Mouse (Mus musculus) liver, embryonic 15.5 days (tissue): ENCODE data around the gene Ccr10. TPM values are rescaled to one million over a fixed set of nuclear protein-coding genes. Genes with fewer than 3 reads are reported as not detected.

ENCODE experiments used
- ATAC-seq: fragments of 200-750 bp; cut with Nextera tagmentation; 2 replicates; pipeline ENCODE4 v1.8.0; 2017; ENCODE audit warnings: moderate number of reproducible peaks, mild to moderate bottlenecking, moderate library complexity; ENCODE audit not compliant: insufficient read depth
- H3K27ac ChIP-seq: fragments of 300-500 bp; sonication (generic); replicated peaks from 2 replicates; pipeline ENCODE4 v1.5.1; 2015; ENCODE audit warnings: mild to moderate bottlenecking, inconsistent platforms
- H3K27me3 ChIP-seq: fragments of 300-500 bp; sonication (generic); 2 replicates; pipeline ENCODE4 v1.6.1; 2015; ENCODE audit warnings: mild to moderate bottlenecking, inconsistent platforms
- H3K36me3 ChIP-seq: fragments of 300-500 bp; sonication (generic); replicated peaks from 2 replicates; pipeline ENCODE4 v1.6.1; 2015; ENCODE audit warnings: moderate library complexity, mild to moderate bottlenecking, inconsistent platforms
- H3K4me1 ChIP-seq: fragments of 300-500 bp; sonication (generic); replicated peaks from 2 replicates; pipeline ENCODE4 v1.6.1; 2015; ENCODE audit warnings: inconsistent platforms
- H3K4me2 ChIP-seq: fragments of 300-500 bp; sonication (generic); 2 replicates; pipeline ENCODE4 v1.6.1; 2015; ENCODE audit warnings: moderate library complexity, mild to moderate bottlenecking, inconsistent platforms
- H3K4me3 ChIP-seq: fragments of 300-500 bp; sonication (generic); replicated peaks from 2 replicates; pipeline ENCODE4 v1.5.1; 2015; ENCODE audit warnings: mild to moderate bottlenecking, inconsistent platforms
- H3K9ac ChIP-seq: fragments of 300-500 bp; sonication (generic); 2 replicates; pipeline ENCODE4 v1.6.1; 2015; ENCODE audit warnings: moderate library complexity, mild to moderate bottlenecking, inconsistent platforms
- H3K9me3 ChIP-seq: fragments of 300-500 bp; sonication (generic); replicated peaks from 2 replicates; pipeline ENCODE4 v1.6.1; 2016; ENCODE audit warnings: inconsistent platforms
- WGBS: fragments of 180-500 bp; shearing (Covaris S2); methylation state at CpG from one replicate; pipeline ENCODE4 v1.1.7; 2015; ENCODE audit warnings: mixed read lengths; ENCODE audit not compliant: insufficient replicate concordance; 5-methylcytosine and 5-hydroxymethylcytosine counted together
- polyA plus RNA-seq: library from polyadenylated mRNA; unstranded; fragments of >200 nt; fragmentation: Nextera tagmentation; extraction: Ambion mirVana; gene quantifications from 2 replicates; pipeline ENCODE4 v1.2.1, GENCODE M21; 2015

Gene Ccr10
- polyA plus RNA-seq, 1 experiment from 2014 or later = 0.05 TPM

DNA sequence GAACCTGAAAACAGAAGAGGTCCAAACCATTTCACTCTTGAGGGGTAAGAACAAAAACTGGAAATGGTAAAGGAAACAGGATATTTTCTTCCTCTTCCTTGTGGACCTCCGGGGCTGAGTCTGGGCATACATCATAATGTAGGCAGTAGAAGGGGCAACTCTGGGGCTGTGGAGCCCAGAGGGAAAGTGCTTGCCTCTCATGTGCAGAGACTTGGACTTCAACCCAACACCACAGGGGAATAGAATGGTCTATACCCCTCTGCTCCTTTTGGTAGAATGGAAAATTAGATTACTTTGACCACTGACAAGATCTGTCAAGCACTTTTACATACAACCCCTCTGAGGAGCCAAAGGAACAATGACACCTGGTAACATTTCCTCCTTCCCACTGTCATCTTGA, 19.9 kb upstream of the Ccr10 start:
- no peak overlapping the region for H3K9ac ChIP-seq

GRCm38 (mm10) chr11:101194643-101195042, 19.4 kb upstream of the Ccr10 start:
- Histone ChIP-seq H3K9me3 (no peaks in the 10 kb centered on the region), H3K27me3 (no peaks in the 10 kb centered on the region; the same call in 1 of the 2 replicates), H3K4me1 (peaks cover 34% of the 10 kb centered on the region), H3K36me3 (peaks cover 67% of the 10 kb centered on the region), H3K4me3 (no peak overlapping the region), H3K27ac (no peak overlapping the region), H3K9ac (no peak overlapping the region), H3K4me2 (no peak overlapping the region)
- WGBS = 79% methylated on average over 6 of the region's 6 CpGs
- no peak for ATAC-seq

More for the DNA sequence above, 19.9 kb upstream of the Ccr10 start:
- no peak for ATAC-seq
- Histone ChIP-seq H3K27me3 (no peaks in the 10 kb centered on the region; the same call in 1 of the 2 replicates), H3K4me2 (no peak overlapping the region), H3K4me1 (peaks cover 34% of the 10 kb centered on the region), H3K4me3 (no peak overlapping the region), H3K27ac (no peak overlapping the region), H3K36me3 (peaks cover 71% of the 10 kb centered on the region), H3K9me3 (no peaks in the 10 kb centered on the region)
- 29% methylated on average over 1 of the region's 1 CpGs for WGBS

- no peak overlapping the region for H3K4me2 ChIP-seq
- 69% methylated on average over 5 of the region's 5 CpGs for WGBS
- peaks cover 34% of the 10 kb centered on the region for H3K4me1 ChIP-seq
- H3K27me3 ChIP-seq = no peaks in the 10 kb centered on the region; the same call in 1 of the 2 replicates
- no peak overlapping the region for H3K27ac ChIP-seq
- H3K9ac ChIP-seq = no peak overlapping the region
- no peak overlapping the region for H3K4me3 ChIP-seq
- H3K36me3 ChIP-seq = peaks cover 62% of the 10 kb centered on the region
- no peak for ATAC-seq
- no peaks in the 10 kb centered on the region for H3K9me3 ChIP-seq
Measured at GRCm38 (mm10) chr11:101194137-101194536, 18.9 kb upstream of the Ccr10 start.

GRCm38 (mm10) chr11:101193076-101193475, 17.8 kb upstream of the Ccr10 start:
- no peak for ATAC-seq
- 83% methylated on average over 7 of the region's 7 CpGs for WGBS
- peaks cover 51% of the 10 kb centered on the region for H3K36me3 ChIP-seq

DNA sequence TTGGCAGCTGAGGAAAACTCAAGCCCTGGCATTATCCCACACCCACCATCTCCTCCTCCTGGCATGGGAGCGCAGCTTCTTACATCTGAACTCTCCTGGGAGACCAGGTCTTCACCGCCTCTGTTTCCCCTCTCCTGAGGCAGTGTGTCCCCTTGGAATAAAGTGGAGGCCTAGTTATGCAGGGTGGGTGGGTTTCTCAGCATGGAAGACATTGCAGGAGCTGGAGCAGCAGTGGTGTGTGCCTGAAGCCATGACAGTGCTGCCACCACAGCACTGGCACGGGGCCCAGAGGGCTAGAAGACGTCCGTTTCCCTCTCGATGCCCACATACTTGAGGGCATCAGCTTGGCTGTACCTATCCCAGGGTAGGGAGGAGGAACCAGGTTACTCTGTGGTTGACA, 17.4 kb upstream of the Ccr10 start:
- peaks cover 41% of the 10 kb centered on the region for H3K4me1 ChIP-seq
- whole genome bisulfite sequencing = 86% methylated on average over 6 of the region's 6 CpGs

More at GRCm38 (mm10) chr11:101193076-101193475, 17.8 kb upstream of the Ccr10 start:
- no peak overlapping the region for H3K27ac ChIP-seq
- no peak overlapping the region for H3K4me3 ChIP-seq
- no peaks in the 10 kb centered on the region for H3K9me3 ChIP-seq
- no peak overlapping the region for H3K9ac ChIP-seq
- peaks cover 41% of the 10 kb centered on the region for H3K4me1 ChIP-seq
- no peaks in the 10 kb centered on the region; the same call in 1 of the 2 replicates for H3K27me3 ChIP-seq
- H3K4me2 ChIP-seq = no peak overlapping the region

GRCm38 (mm10) chr11:101191919-101192470, 16.8 kb upstream of the Ccr10 start:
- Histone ChIP-seq H3K4me2 (no peak overlapping the region), H3K4me3 (no peak overlapping the region), H3K36me3 (peaks cover 41% of the 10 kb centered on the region), H3K9me3 (no peaks in the 10 kb centered on the region), H3K27ac (peak overlapping the region; percentile 91; the same call in 1 of the 2 replicates), H3K4me1 (peaks cover 41% of the 10 kb centered on the region), H3K9ac (no peak overlapping the region), H3K27me3 (no peaks in the 10 kb centered on the region; the same call in 1 of the 2 replicates)
- WGBS = 81% methylated on average over 4 of the region's 4 CpGs
- no peak for ATAC-seq

More for the DNA sequence above, 17.4 kb upstream of the Ccr10 start:
- Histone ChIP-seq H3K4me2 (no peak overlapping the region), H3K4me3 (no peak overlapping the region), H3K27ac (no peak overlapping the region), H3K9me3 (no peaks in the 10 kb centered on the region), H3K27me3 (no peaks in the 10 kb centered on the region; the same call in 1 of the 2 replicates), H3K9ac (no peak overlapping the region), H3K36me3 (peaks cover 47% of the 10 kb centered on the region)
- ATAC-seq = no peak

- H3K9me3 ChIP-seq = no peaks in the 10 kb centered on the region
- no peaks in the 10 kb centered on the region; the same call in 1 of the 2 replicates for H3K27me3 ChIP-seq
- H3K36me3 ChIP-seq = peaks cover 33% of the 10 kb centered on the region
- 0 out of 2 replicates have a peak overlapping the region, but pooled peaks have one; percentile 66 for H3K4me2 ChIP-seq
- no peak overlapping the region for H3K9ac ChIP-seq
- H3K4me1 ChIP-seq = peaks cover 41% of the 10 kb centered on the region
- ATAC-seq = no peak
- no peak overlapping the region for H3K4me3 ChIP-seq
- 58% methylated on average over 17 of the region's 17 CpGs for WGBS
- peak overlapping the region; percentile 91 for H3K27ac ChIP-seq
Measured at GRCm38 (mm10) chr11:101190913-101191907, 16.0 kb upstream of the Ccr10 start.

- WGBS = 44% methylated on average over 8 of the region's 8 CpGs
- peak overlapping the region; percentile 43 for H3K9ac ChIP-seq
- H3K4me1 ChIP-seq = peaks cover 41% of the 10 kb centered on the region
- peak; percentile 87 for ATAC-seq
- H3K4me2 ChIP-seq = peak overlapping the region; percentile 66
- H3K36me3 ChIP-seq = peaks cover 27% of the 10 kb centered on the region
- H3K4me3 ChIP-seq = peak overlapping the region; percentile 23
- no peaks in the 10 kb centered on the region for H3K9me3 ChIP-seq
- H3K27me3 ChIP-seq = no peaks in the 10 kb centered on the region; the same call in 1 of the 2 replicates
- peak overlapping the region; percentile 91 for H3K27ac ChIP-seq
Measured at GRCm38 (mm10) chr11:101190181-101190912, 15.1 kb upstream of the Ccr10 start.

DNA sequence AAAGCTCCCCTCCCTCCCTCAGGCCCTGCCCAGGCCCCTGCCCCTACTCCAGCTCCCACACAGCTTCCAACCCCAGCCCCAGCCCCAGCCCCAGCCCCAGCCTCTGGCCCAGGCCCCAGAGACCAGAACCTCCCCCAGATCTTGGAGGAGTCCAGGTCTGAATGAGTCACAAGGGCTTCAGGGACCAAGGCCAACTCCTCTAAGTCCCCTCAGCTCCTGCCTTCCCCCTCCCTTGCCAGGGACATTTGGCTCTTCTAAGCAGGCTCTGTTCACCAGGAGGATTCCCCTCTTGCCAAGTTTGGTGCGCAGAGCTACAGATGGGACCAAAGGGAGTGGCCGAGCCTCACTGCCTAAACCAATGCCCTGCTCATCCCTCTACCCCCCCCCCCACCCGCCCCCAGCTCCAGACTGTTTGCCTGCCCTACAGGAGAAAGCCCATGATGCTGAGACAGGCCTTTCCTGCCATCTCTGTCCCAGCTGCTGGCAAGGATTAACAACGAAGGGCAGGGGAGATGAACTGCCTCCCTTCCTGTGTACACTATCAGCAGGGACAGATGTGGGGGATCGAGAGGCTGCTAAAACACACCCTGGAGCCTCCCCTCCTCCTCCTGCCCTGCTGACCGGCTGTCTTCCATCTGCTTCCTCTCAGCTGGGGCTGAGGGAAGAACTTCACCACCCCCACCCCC, 14.4 kb upstream of the Ccr10 start:
- peak; percentile 97 for ATAC-seq
- peak overlapping the region; percentile 43; the same call in 1 of the 2 replicates for H3K9ac ChIP-seq
- peaks cover 3% of the 10 kb centered on the region; the same call in 1 of the 2 replicates for H3K27me3 ChIP-seq
- WGBS = 8% methylated on average over 6 of the region's 6 CpGs
- H3K9me3 ChIP-seq = no peaks in the 10 kb centered on the region
- H3K27ac ChIP-seq = peak overlapping the region; percentile 91
- peak overlapping the region; percentile 23 for H3K4me3 ChIP-seq
- H3K4me1 ChIP-seq = peaks cover 41% of the 10 kb centered on the region
- H3K4me2 ChIP-seq = peak overlapping the region; percentile 66
- H3K36me3 ChIP-seq = peaks cover 21% of the 10 kb centered on the region

DNA sequence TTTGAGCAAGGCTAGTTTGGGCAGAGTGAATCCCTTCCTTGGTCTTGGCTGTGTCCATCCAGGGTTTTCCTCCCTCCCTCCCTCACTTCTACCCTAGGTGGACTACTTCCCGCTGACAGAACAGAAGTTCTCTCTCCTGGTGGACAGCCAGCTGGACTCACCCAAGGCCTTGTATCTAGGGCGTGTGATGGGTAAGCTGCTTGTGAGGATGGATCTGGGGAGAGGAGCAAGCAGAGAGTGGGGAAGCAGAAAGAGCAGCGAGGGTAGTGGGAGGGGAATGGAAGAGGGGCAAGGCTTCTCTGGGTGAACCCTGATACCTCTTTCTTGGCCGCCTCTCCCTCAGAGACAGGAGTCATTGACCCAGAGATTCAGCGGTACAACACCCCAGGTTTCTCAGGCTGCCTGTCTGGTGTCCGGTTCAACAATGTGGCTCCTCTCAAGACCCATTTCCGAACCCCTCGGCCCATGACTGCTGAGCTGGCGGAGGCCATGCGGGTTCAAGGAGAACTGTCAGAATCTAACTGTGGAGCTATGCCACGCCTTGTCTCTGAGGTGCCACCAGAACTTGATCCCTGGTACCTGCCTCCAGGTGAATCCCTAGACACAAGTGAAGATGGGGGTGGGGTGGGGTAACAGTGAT, 13.0 kb upstream of the Ccr10 start:
- H3K4me3 ChIP-seq = no peak overlapping the region
- no peak for ATAC-seq
- H3K27ac ChIP-seq = peak overlapping the region; percentile 91; the same call in 1 of the 2 replicates
- peaks cover 41% of the 10 kb centered on the region for H3K4me1 ChIP-seq
- H3K27me3 ChIP-seq = peaks cover 14% of the 10 kb centered on the region; the same call in 1 of the 2 replicates
- WGBS = 85% methylated on average over 11 of the region's 11 CpGs
- H3K9me3 ChIP-seq = no peaks in the 10 kb centered on the region
- H3K36me3 ChIP-seq = peaks cover 10% of the 10 kb centered on the region
- no peak overlapping the region for H3K9ac ChIP-seq
- H3K4me2 ChIP-seq = no peak overlapping the region
